Mouse (Mus musculus) thymus, adult 2 months (tissue): ENCODE measurements around the gene Slc1a4. TPM values are rescaled to one million over a fixed set of nuclear protein-coding genes. Genes with fewer than 3 reads are reported as not detected.

ENCODE experiments used
- DNase-seq: peaks from one replicate; pipeline ENCODE4 v3.0.0; 2021
- H3K27ac ChIP-seq: fragments of 200-500 bp; 2 replicates; pipeline ENCODE4 v1.5.1; 2012; ENCODE audit warnings: low read length, control low read depth; ENCODE audit not compliant: control insufficient read depth, insufficient read depth
- H3K27me3 ChIP-seq: fragments of 200-500 bp; 2 replicates; pipeline ENCODE4 v1.6.1; 2012; ENCODE audit warnings: mild to moderate bottlenecking, low read length, moderate library complexity, mixed read lengths; ENCODE audit not compliant: control insufficient read depth, insufficient read depth
- H3K36me3 ChIP-seq: fragments of 200-500 bp; 2 replicates; pipeline ENCODE4 v1.6.1; 2012; ENCODE audit warnings: mild to moderate bottlenecking, low read length, moderate library complexity; ENCODE audit not compliant: control insufficient read depth, insufficient read depth
- H3K4me1 ChIP-seq: fragments of 200-500 bp; replicated peaks from 2 replicates; pipeline ENCODE4 v1.6.1; 2012; ENCODE audit warnings: low read length; ENCODE audit not compliant: control insufficient read depth, insufficient read depth
- H3K4me3 ChIP-seq: fragments of 200-500 bp; 2 replicates; pipeline ENCODE4 v1.5.1; 2012; ENCODE audit warnings: mild to moderate bottlenecking, low read length, control low read depth, moderate library complexity; ENCODE audit not compliant: control insufficient read depth, insufficient read depth
- CTCF ChIP-seq: fragments of 200-500 bp; IDR thresholded peaks from 2 replicates; pipeline ENCODE4 v1.5.1; 2012; ENCODE audit warnings: mild to moderate bottlenecking, control low read depth, low read length, moderate library complexity, borderline replicate concordance; ENCODE audit not compliant: control insufficient read depth, poor library complexity, insufficient read depth; ENCODE audit errors: extremely low read depth
- POLR2A ChIP-seq: fragments of 200-500 bp; IDR thresholded peaks from 2 replicates; pipeline ENCODE4 v1.6.1; 2012; ENCODE audit warnings: mild to moderate bottlenecking, low read length, control low read depth, moderate library complexity; ENCODE audit not compliant: control insufficient read depth, poor library complexity, insufficient read depth; ENCODE audit errors: extremely low read depth
- WGBS: fragments of 180-500 bp; shearing (Covaris S2); methylation state at CpG from one replicate; pipeline ENCODE4 v1.1.7; 2018; 5-methylcytosine and 5-hydroxymethylcytosine counted together
- polyA plus RNA-seq: library from polyadenylated mRNA; depleted of rRNA; stranded (reverse); fragments of >200 nt; gene quantifications from 2 replicates; pipeline ENCODE4 v1.2.3, GENCODE M21; 2012

Slc1a4 gene
- polyA plus RNA-seq, 1 experiment, result 4.7 TPM

DNA sequence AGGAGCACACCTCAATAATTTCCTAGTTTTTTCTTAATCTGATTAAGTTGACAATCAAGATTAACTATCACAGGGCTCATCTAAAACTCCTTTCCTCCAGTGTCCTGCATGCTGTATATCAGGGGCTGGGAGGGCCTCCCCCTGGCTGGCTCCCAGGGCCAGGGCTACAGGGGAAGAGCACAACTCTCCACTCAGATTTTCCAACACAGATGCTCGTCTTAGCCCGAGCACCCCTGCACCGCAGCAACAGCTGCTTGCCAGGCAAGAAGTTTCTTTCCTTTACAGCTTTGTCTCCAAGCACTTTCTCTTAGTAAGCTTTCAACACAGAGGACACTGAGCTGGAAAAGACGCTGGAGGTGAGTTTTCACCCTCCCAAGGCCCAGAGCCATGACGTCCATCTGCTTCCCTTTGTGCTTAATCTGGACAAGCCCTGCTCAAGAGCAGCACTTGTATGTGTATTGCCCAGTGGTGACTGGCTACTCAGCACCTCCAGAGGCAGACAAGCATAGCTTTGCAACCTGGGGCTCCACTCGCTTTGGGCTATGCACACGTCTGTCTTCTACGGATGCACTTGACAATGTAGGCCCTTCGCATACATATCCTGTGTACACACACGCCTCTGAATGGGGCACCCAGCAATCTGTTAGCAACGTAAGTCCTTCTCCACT lies 6.1 kb downstream of the Slc1a4 start:
- 96% methylated on average over 11 of the region's 11 CpGs for WGBS
- no peak for DNase-seq
- H3K4me3 ChIP-seq, result no peak overlapping the region
- H3K4me1 ChIP-seq, result peaks cover 7% of the 10 kb centered on the region
- H3K36me3 ChIP-seq, result no peaks in the 10 kb centered on the region
- H3K27me3 ChIP-seq, result no peaks in the 10 kb centered on the region
- H3K27ac ChIP-seq, result no peak overlapping the region
- no peak for TF ChIP-seq CTCF

DNA sequence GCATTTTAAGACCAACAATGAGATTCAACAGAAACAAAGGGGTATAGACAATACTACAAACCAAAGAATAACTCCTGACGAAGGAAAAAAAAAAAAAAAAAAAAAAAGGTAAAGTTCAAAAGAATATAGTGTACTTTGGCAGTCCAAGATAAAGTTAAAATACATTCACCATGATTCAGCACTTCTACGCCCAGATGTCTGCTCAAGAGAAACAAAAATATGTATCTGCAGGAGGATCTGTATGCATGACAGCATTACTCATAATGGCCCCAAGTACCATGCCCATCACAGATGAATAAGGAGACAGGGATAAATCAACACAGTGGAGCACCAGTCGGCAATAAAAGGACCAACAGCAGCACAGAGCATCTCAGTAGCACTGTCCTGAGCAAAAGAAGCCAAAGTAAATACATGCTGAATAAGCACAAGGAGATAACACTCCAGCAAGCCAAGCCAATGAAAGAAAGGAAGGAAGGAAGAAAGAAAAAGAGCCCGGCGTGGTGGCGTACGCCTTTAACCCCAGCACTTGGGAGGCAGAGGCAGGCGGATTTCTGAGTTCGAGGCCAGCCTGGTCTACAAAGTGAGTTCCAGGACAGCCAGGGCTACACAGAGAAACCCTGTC lies 7.3 kb downstream of the Slc1a4 start:
- TF ChIP-seq POLR2A (no peak), CTCF (no peak)
- peaks cover 7% of the 10 kb centered on the region for H3K4me1 ChIP-seq
- H3K36me3 ChIP-seq, result no peaks in the 10 kb centered on the region
- H3K27ac ChIP-seq, result no peak overlapping the region
- H3K4me3 ChIP-seq, result no peak overlapping the region
- WGBS, result 80% methylated on average over 9 of the region's 9 CpGs
- no peak for DNase-seq
- no peaks in the 10 kb centered on the region for H3K27me3 ChIP-seq

DNA sequence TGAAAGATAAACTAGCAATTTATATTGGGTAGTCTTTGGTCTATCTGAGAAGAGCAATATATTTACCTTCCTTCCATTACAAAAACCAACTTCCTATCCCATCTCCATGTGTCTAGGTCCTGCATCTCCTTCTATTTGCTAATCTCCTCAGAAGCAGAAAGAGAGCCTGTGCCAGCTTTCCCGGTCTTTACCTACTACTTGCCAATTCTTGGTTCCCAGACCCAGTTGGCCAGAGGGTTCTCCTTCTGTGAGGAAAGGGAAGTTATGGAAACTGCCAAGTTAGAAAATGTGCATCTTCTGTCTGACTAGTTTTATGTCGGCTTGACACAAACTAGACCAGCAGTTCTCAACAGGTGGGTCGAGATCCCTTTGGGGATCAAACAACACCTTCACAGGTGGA lies 8.5 kb downstream of the Slc1a4 start:
- Histone ChIP-seq H3K27ac (no peak overlapping the region), H3K27me3 (no peaks in the 10 kb centered on the region), H3K36me3 (no peaks in the 10 kb centered on the region), H3K4me3 (no peak overlapping the region), H3K4me1 (peaks cover 3% of the 10 kb centered on the region)
- TF ChIP-seq CTCF (no peak), POLR2A (no peak)
- no peak for DNase-seq
- WGBS, result 94% methylated on average over 3 of the region's 3 CpGs

DNA sequence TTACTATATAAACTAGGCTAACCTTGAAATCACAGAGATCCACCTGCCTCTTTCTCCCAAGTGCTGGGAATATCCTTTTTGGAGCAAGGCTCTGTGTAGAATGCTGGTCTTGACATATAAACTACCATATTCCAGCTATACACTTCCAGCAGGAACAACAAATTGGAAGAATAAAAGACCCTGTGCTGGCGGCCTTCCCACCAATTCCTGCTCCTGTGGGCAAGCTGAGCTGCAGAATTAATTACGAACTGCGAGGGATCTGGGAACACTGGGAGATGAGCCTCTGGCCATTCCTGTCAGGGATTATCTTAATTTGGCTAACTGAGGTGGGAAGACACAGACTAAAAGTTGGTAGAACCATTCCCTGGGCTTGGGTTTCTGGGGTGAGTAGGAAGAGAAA lies 10.1 kb downstream of the Slc1a4 start:
- H3K4me1 ChIP-seq, result no peaks in the 10 kb centered on the region
- DNase-seq, result no peak
- H3K36me3 ChIP-seq, result no peaks in the 10 kb centered on the region
- no peak overlapping the region for H3K4me3 ChIP-seq
- TF ChIP-seq POLR2A, result no peak
- TF ChIP-seq CTCF, result no peak
- 97% methylated on average over 3 of the region's 3 CpGs for WGBS
- H3K27me3 ChIP-seq, result no peaks in the 10 kb centered on the region
- no peak overlapping the region for H3K27ac ChIP-seq

DNA sequence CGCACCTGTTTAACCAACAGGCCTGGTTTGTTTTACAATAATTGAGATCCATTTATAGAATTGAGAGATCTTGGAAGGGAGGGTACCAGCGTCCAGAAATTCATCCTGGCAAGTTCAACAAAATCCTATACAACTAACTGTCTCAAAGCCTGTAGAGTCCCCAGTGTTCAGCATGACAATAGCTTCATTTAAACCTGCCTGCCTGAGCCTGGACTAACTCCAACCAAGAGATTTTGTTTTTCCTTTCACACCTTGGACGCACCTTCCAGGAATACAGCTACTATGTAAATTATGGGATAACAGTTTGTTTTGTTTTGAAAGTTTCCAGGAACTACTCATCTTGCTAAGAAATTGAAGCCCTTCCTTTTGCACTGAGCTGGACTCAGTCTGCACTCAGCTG lies 11.9 kb downstream of the Slc1a4 start:
- WGBS, result 98% methylated on average over 3 of the region's 3 CpGs
- DNase-seq, result no peak
- Histone ChIP-seq H3K4me3 (no peak overlapping the region), H3K27me3 (no peaks in the 10 kb centered on the region), H3K4me1 (no peaks in the 10 kb centered on the region), H3K36me3 (no peaks in the 10 kb centered on the region), H3K27ac (no peak overlapping the region)
- TF ChIP-seq POLR2A, result no peak
- TF ChIP-seq CTCF, result no peak

DNA sequence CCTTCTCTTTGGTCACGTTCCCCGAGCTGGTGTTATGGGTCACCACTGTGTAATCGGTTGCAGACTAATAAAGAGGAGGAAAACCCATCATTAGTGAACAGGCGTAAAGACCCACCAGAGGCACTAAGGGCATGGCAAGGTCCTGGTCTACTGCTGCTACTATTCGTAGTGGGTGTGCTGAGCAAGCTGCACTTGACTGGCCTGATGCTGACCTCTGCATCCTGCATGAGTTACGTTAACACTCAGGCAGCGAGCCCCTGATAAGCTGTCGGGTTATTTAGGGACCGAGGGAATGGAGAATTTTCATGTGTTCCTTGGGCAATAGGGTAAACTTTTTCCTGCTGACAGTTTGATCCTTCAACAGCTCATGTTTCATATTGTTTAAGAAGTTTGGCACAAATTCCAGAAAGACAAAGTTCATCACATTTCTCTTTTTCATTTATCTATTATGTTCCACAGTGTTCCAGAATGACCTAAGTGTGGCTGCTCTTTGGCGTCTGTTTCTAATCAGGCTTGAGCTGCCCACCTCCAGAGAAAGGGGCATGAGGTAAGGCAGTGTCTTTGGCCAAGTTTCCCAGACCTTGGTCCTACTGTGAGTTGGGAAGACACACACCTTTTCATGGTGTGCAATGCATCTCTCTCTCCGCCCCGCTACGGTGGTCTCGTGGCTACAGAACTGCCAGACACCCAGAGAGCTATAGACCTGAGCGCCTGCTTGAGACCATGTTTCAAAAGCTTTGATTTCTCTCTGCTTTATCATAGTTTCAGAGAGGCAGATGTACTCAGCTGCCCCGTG lies 13.7 kb downstream of the Slc1a4 start:
- H3K4me1 ChIP-seq, result no peaks in the 10 kb centered on the region
- H3K27ac ChIP-seq, result no peak overlapping the region
- 93% methylated on average over 16 of the region's 16 CpGs for WGBS
- no peak overlapping the region for H3K4me3 ChIP-seq
- DNase-seq, result no peak
- H3K27me3 ChIP-seq, result no peaks in the 10 kb centered on the region
- TF ChIP-seq CTCF (no peak), POLR2A (no peak)
- H3K36me3 ChIP-seq, result no peaks in the 10 kb centered on the region
